25 mouse cellular contexts compared by ENCODE assay signal in genomic region chr8:84350960-84351359, GRCm38 (mm10).
"Had no signal": no experiment of that assay in that cellular context is flagged by ENCODE, and none has a peak within 500 bp of the region (broad histone marks: within the 10 kb centered on the region; RNA-seq: fewer than 3 reads in every experiment).

No protein-coding gene starts in this region.

- H3K27ac ChIP-seq: gastrocnemius, adult 2 months; heart, embryonic 10.5 days; hindbrain, embryonic 10.5 days; hindbrain, embryonic 12.5 days; hindbrain, embryonic 14.5 days; kidney, embryonic 15.5 days; kidney, postnatal 0 days; left cerebral cortex, adult 2 months; limb, embryonic 10.5 days; limb, embryonic 12.5 days; liver, embryonic 12.5 days had no signal

- DNase-seq: gastrocnemius, adult 2 months; gastrocnemius, postnatal 10 days; gastrocnemius, postnatal 25 days; heart, adult 18-20 months; heart, postnatal 10 days; heart, postnatal 4 days; kidney, adult 11 months; kidney, adult 2 months; kidney, adult 9 months; kidney, postnatal 14 days; kidney, postnatal 36 days; liver had no signal

- ATAC-seq: hindbrain, embryonic 16.5 days; inflammation-experienced regulatory T-cells, adult 6 months; liver, embryonic 12.5 days had no signal

- H3K9ac ChIP-seq: heart, embryonic 12.5 days; hindbrain, embryonic 12.5 days; hindbrain, embryonic 14.5 days; kidney, embryonic 15.5 days; limb, embryonic 12.5 days; liver, embryonic 12.5 days had no signal

- H3K9me3 ChIP-seq: heart, embryonic 10.5 days; heart, embryonic 12.5 days; hindbrain, embryonic 10.5 days; hindbrain, embryonic 12.5 days; kidney, embryonic 15.5 days; limb, embryonic 10.5 days; limb, embryonic 12.5 days; liver, embryonic 12.5 days had no signal

- H3K4me2 ChIP-seq: heart, embryonic 12.5 days; hindbrain, embryonic 12.5 days; hindbrain, embryonic 14.5 days; kidney, embryonic 15.5 days; limb, embryonic 12.5 days; liver, embryonic 12.5 days had no signal

- H3K4me1 ChIP-seq: heart, embryonic 10.5 days; heart, embryonic 12.5 days; hindbrain, embryonic 10.5 days; hindbrain, embryonic 12.5 days; kidney, embryonic 15.5 days; limb, embryonic 10.5 days; limb, embryonic 12.5 days; liver, embryonic 12.5 days had no signal

- H3K36me3 ChIP-seq: heart, embryonic 10.5 days; heart, embryonic 12.5 days; hindbrain, embryonic 10.5 days; hindbrain, embryonic 12.5 days; kidney, embryonic 15.5 days; limb, embryonic 10.5 days; limb, embryonic 12.5 days; liver, embryonic 12.5 days had no signal

- H3K4me3 ChIP-seq: gastrocnemius, adult 2 months; heart, embryonic 10.5 days; heart, embryonic 12.5 days; hindbrain, embryonic 10.5 days; hindbrain, embryonic 12.5 days; kidney, embryonic 15.5 days; left cerebral cortex, adult 2 months; limb, embryonic 10.5 days; limb, embryonic 12.5 days; liver, embryonic 12.5 days had no signal
